Mouse (Mus musculus): ENCODE measurements around the gene Ifitm6. TPM values are rescaled to one million over a fixed set of nuclear protein-coding genes. Genes with fewer than 3 reads are reported as not detected.

Ifitm6 gene
- total RNA-seq, 2 experiments from 2014 or later = not detected

- DNase-seq = no peak
- Histone ChIP-seq H3K27ac (0 out of 2 replicates have a peak overlapping the region, but pooled peaks have one; percentile 31), H3K4me3 (peak overlapping the region; percentile 9; the same call in 1 of the 2 replicates)
- intact Hi-C loops (cut with DNase I) = no loop called here
- TF ChIP-seq CTCF (IDR thresholded peaks at IDR 0.05) = no peak
Measured at GRCm38 (mm10) chr7:141016707-141017697, 722 bp downstream of the Ifitm6 start.

GRCm38 (mm10) chr7:141011238-141011770 is 6.4 kb downstream of the Ifitm6 start:
- Histone ChIP-seq H3K27ac (peak overlapping the region; percentile 93), H3K4me3 (peak overlapping the region; percentile 77)
- intact Hi-C loops (cut with DNase I) = loop anchor here (2.0 kb wide), 1 partner anchor 71 kb away; the partner anchor contains the start of gene Pgghg
- no peak for DNase-seq
- TF ChIP-seq CTCF (IDR thresholded peaks at IDR 0.05) = no peak

- intact Hi-C loops (cut with DNase I) = loop anchor here (2.0 kb wide), 1 partner anchor 70 kb away; the partner anchor contains the start of gene Pgghg
- TF ChIP-seq CTCF (IDR thresholded peaks at IDR 0.05) = no peak
- Histone ChIP-seq H3K27ac (peak within 1 kb of the TSS; percentile 93), H3K4me3 (peak within 1 kb of the TSS; percentile 77)
- peak; percentile 60 for DNase-seq
Measured at GRCm38 (mm10) chr7:141010593-141010992, 7.1 kb downstream of the Ifitm6 start, which contains the start of gene Ifitm3. Ifitm3 (minus strand) TSS chr7:141010770.

- no peak for DNase-seq
- H3K4me3 ChIP-seq = peak overlapping the region; percentile 77
- intact Hi-C loops (cut with DNase I) = loop anchor here (1.0 to 5.0 kb wide), 4 partner anchors 39 to 102 kb away; partner anchors contain the start of gene Pgghg
- no peak for TF ChIP-seq CTCF (IDR thresholded peaks at IDR 0.05)
- H3K27ac ChIP-seq = peak overlapping the region; percentile 93
Measured at GRCm38 (mm10) chr7:141009665-141010064, 8.1 kb downstream of the Ifitm6 start.

- peak overlapping the region; percentile 77 for H3K4me3 ChIP-seq
- TF ChIP-seq CTCF (IDR thresholded peaks at IDR 0.05) = peak; percentile 100; the same call in 1 of the 2 replicates
- intact Hi-C loops (cut with DNase I) = loop anchor here (1.0 to 5.0 kb wide), 3 partner anchors 39 to 102 kb away; no protein-coding TSS in a partner anchor
- DNase-seq = peak; percentile 90
- peak overlapping the region; percentile 93 for H3K27ac ChIP-seq
Measured at GRCm38 (mm10) chr7:141008938-141009660, 8.6 kb downstream of the Ifitm6 start.

GRCm38 (mm10) chr7:141008312-141008761 is 9.4 kb downstream of the Ifitm6 start:
- peak; percentile 42 for TF ChIP-seq CTCF (IDR thresholded peaks at IDR 0.05)
- peak; percentile 54 for DNase-seq
- Histone ChIP-seq H3K4me3 (peak overlapping the region; percentile 77), H3K27ac (peak overlapping the region; percentile 93)
- intact Hi-C loops (cut with DNase I) = loop anchor here (2.0 to 5.0 kb wide), 2 partner anchors 50 to 101 kb away; no protein-coding TSS in a partner anchor

GRCm38 (mm10) chr7:141006914-141007313 is 10.8 kb downstream of the Ifitm6 start:
- Histone ChIP-seq H3K4me3 (no peak overlapping the region), H3K27ac (no peak overlapping the region)
- peak; percentile 31 for DNase-seq
- TF ChIP-seq CTCF (IDR thresholded peaks at IDR 0.05) = no peak
- intact Hi-C loops (cut with DNase I) = loop anchor here (5.0 kb wide), 1 partner anchor 100 kb away; no protein-coding TSS in a partner anchor

- intact Hi-C loops (cut with DNase I) = loop anchor here (5.0 kb wide), 1 partner anchor 99 kb away; no protein-coding TSS in a partner anchor
- no peak overlapping the region for H3K27ac ChIP-seq
- TF ChIP-seq CTCF (IDR thresholded peaks at IDR 0.05) = no peak
- H3K4me3 ChIP-seq = no peak overlapping the region
- DNase-seq = no peak
Measured at GRCm38 (mm10) chr7:141006446-141006845, 11.3 kb downstream of the Ifitm6 start.

GRCm38 (mm10) chr7:141003248-141004010 is 14.3 kb downstream of the Ifitm6 start:
- H3K27ac ChIP-seq = no peak overlapping the region
- no peak overlapping the region for H3K4me3 ChIP-seq
- DNase-seq = no peak
- TF ChIP-seq CTCF (IDR thresholded peaks at IDR 0.05) = no peak
- intact Hi-C loops (cut with DNase I) = no loop called here

GRCm38 (mm10) chr7:141000881-141001708 is 16.6 kb downstream of the Ifitm6 start:
- Histone ChIP-seq H3K4me3 (no peak overlapping the region), H3K27ac (no peak overlapping the region)
- intact Hi-C loops (cut with DNase I) = no loop called here
- no peak for TF ChIP-seq CTCF (IDR thresholded peaks at IDR 0.05)
- no peak for DNase-seq

All from gastrocnemius, adult 2 months (tissue).